ENCODE assay signal across 22 mouse cellular contexts in the genomic region with DNA sequence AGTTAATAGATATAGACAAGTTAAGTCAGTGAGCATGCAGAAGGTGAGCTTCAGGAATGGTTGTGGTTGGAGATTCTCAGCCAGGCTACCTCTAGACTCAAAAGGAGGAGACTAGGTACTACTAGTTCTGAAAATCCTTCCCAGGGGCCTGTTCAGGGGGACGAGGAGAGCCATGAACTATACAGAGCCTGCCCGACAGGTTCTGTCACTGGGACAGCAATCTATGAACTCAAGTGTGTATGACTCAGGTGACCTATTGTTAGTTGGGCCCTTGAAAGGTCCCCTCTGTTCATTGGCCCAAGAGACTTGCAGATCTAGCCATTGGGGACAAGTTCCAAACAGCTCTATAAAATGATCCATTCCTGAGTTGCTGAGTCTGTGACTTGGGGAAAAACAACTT.
A peak's percentile ranks its signal among the peaks of the same experiment; 100 is the strongest.
DNase-seq lines count a peak whose midpoint lies in the region; ATAC-seq and TF ChIP-seq lines count a peak whose summit lies in the region.
"Had no signal": no experiment of that assay in that cellular context is flagged by ENCODE, and none has a peak within 500 bp of the region (broad histone marks: within the 10 kb centered on the region; RNA-seq: fewer than 3 reads in every experiment).

No protein-coding gene starts in this region.

- no peaks in the 10 kb centered on the region for H3K9me3 ChIP-seq in liver, postnatal 0 days (ENCODE audit: low read length)
- H3K9me3 ChIP-seq in liver, embryonic 11.5 days (ENCODE audit: control insufficient read depth, low read length), result no peaks in the 10 kb centered on the region
- no peaks in the 10 kb centered on the region for H3K9me3 ChIP-seq in embryonic facial prominence, embryonic 14.5 days (ENCODE audit: control insufficient read depth, low read length)
- no peaks in the 10 kb centered on the region for H3K9me3 ChIP-seq in lung, embryonic 15.5 days
- H3K9me3 ChIP-seq in stomach, embryonic 15.5 days, result no peaks in the 10 kb centered on the region
- no peaks in the 10 kb centered on the region for H3K9me3 ChIP-seq in forebrain, embryonic 11.5 days (ENCODE audit: control insufficient read depth, low read length)
- no peaks in the 10 kb centered on the region for H3K9me3 ChIP-seq in midbrain, embryonic 14.5 days (ENCODE audit: control insufficient read depth, low read length)
- H3K9me3 ChIP-seq: embryonic facial prominence, embryonic 12.5 days; forebrain, embryonic 15.5 days; G1E; heart, embryonic 13.5 days; hindbrain, embryonic 13.5 days; limb, embryonic 15.5 days; midbrain, embryonic 10.5 days had no signal

- H3K9ac ChIP-seq in liver, postnatal 0 days (replicated peaks), result no peak overlapping the region
- H3K9ac ChIP-seq in liver, embryonic 11.5 days (ENCODE audit: low read depth, low read length), result no peak overlapping the region
- H3K9ac ChIP-seq in embryonic facial prominence, embryonic 14.5 days (ENCODE audit: low read depth, low read length), result no peak overlapping the region
- no peak overlapping the region for H3K9ac ChIP-seq in lung, embryonic 15.5 days
- H3K9ac ChIP-seq in stomach, embryonic 15.5 days, result no peak overlapping the region
- no peak overlapping the region for H3K9ac ChIP-seq in forebrain, embryonic 11.5 days (ENCODE audit: low read length)
- H3K9ac ChIP-seq in midbrain, embryonic 14.5 days (replicated peaks; ENCODE audit: low read length), result no peak overlapping the region
- H3K9ac ChIP-seq: embryonic facial prominence, embryonic 12.5 days; forebrain, embryonic 15.5 days; heart, embryonic 13.5 days; hindbrain, embryonic 13.5 days; limb, embryonic 15.5 days had no signal

- no peak for TF ChIP-seq EP300 in liver, postnatal 0 days (IDR thresholded peaks at IDR 0.05; ENCODE audit: low read depth)

- no peak overlapping the region for H3K4me3 ChIP-seq in liver, postnatal 0 days (ENCODE audit: low read depth, low read length)
- no peak overlapping the region for H3K4me3 ChIP-seq in liver, embryonic 11.5 days (ENCODE audit: low read depth, low read length)
- H3K4me3 ChIP-seq in embryonic facial prominence, embryonic 14.5 days (ENCODE audit: low read depth, low read length), result no peak overlapping the region
- no peak overlapping the region for H3K4me3 ChIP-seq in lung, embryonic 15.5 days
- no peak overlapping the region for H3K4me3 ChIP-seq in stomach, embryonic 15.5 days (replicated peaks)
- no peak overlapping the region for H3K4me3 ChIP-seq in forebrain, embryonic 11.5 days (ENCODE audit: low read depth, low read length)
- H3K4me3 ChIP-seq in midbrain, embryonic 14.5 days (replicated peaks; ENCODE audit: low read depth, low read length), result no peak overlapping the region
- H3K4me3 ChIP-seq: embryonic facial prominence, embryonic 12.5 days; forebrain, embryonic 15.5 days; heart, embryonic 13.5 days; hindbrain, embryonic 13.5 days; limb, embryonic 15.5 days; midbrain, embryonic 10.5 days had no signal

- H3K4me1 ChIP-seq in liver, postnatal 0 days (ENCODE audit: insufficient read depth), result peaks cover 7% of the 10 kb centered on the region
- H3K4me1 ChIP-seq in liver, embryonic 11.5 days (replicated peaks; ENCODE audit: control insufficient read depth, insufficient read depth, low read length), result no peaks in the 10 kb centered on the region
- no peaks in the 10 kb centered on the region for H3K4me1 ChIP-seq in embryonic facial prominence, embryonic 14.5 days (ENCODE audit: control insufficient read depth, insufficient read depth, low read length)
- peaks cover 15% of the 10 kb centered on the region; the same call in 1 of the 2 replicates for H3K4me1 ChIP-seq in lung, embryonic 15.5 days
- H3K4me1 ChIP-seq in stomach, embryonic 15.5 days, result no peaks in the 10 kb centered on the region
- no peaks in the 10 kb centered on the region for H3K4me1 ChIP-seq in forebrain, embryonic 11.5 days (replicated peaks; ENCODE audit: control insufficient read depth, insufficient read depth, low read length)
- H3K4me1 ChIP-seq in midbrain, embryonic 14.5 days (ENCODE audit: control insufficient read depth, insufficient read depth, low read length), result no peaks in the 10 kb centered on the region
- H3K4me1 ChIP-seq: embryonic facial prominence, embryonic 12.5 days; forebrain, embryonic 15.5 days had no signal

- no peak overlapping the region for H3K27ac ChIP-seq in liver, postnatal 0 days (ENCODE audit: low read depth)
- H3K27ac ChIP-seq in liver, embryonic 11.5 days (ENCODE audit: low read depth, low read length), result no peak overlapping the region
- H3K27ac ChIP-seq in embryonic facial prominence, embryonic 14.5 days (replicated peaks; ENCODE audit: low read depth, low read length), result no peak overlapping the region
- peak overlapping the region; percentile 60; the same call in 1 of the 2 replicates for H3K27ac ChIP-seq in lung, embryonic 15.5 days
- H3K27ac ChIP-seq in stomach, embryonic 15.5 days, result no peak overlapping the region
- H3K27ac ChIP-seq in forebrain, embryonic 11.5 days (ENCODE audit: low read depth, low read length), result no peak overlapping the region
- no peak overlapping the region for H3K27ac ChIP-seq in midbrain, embryonic 14.5 days (replicated peaks; ENCODE audit: low read depth, low read length)
- H3K27ac ChIP-seq: embryonic facial prominence, embryonic 12.5 days; forebrain, embryonic 15.5 days; heart, embryonic 13.5 days; hindbrain, embryonic 13.5 days; kidney, postnatal 0 days; midbrain, embryonic 10.5 days had no signal

- peak; percentile 7 for DNase-seq in liver, postnatal 0 days
- DNase-seq in liver, embryonic 11.5 days (ENCODE audit: low spot score), result no peak
- DNase-seq in embryonic facial prominence, embryonic 14.5 days (ENCODE audit: low spot score), result peak; percentile 5
- DNase-seq in forebrain, embryonic 11.5 days (ENCODE audit: low spot score), result no peak
- DNase-seq in midbrain, embryonic 14.5 days, result no peak
- DNase-seq in right cerebral cortex, postnatal 14 days, result no peak
- DNase-seq: adrenal gland, postnatal 10 days; cerebellum, adult 9-11 months; retina, postnatal 1 day; thymus, adult 2 months had no signal

- WGBS in liver, postnatal 0 days (ENCODE audit: insufficient replicate concordance), result 74% methylated on average over 2 of the region's 2 CpGs
- 71% methylated on average over 2 of the region's 2 CpGs for WGBS in liver, embryonic 11.5 days
- 78% methylated on average over 2 of the region's 2 CpGs for WGBS in embryonic facial prominence, embryonic 14.5 days
- WGBS in lung, embryonic 15.5 days, result 61% methylated on average over 2 of the region's 2 CpGs
- 67% methylated on average over 2 of the region's 2 CpGs for whole genome bisulfite sequencing in stomach, embryonic 15.5 days
- WGBS in forebrain, embryonic 11.5 days, result 73% methylated on average over 2 of the region's 2 CpGs
- WGBS in midbrain, embryonic 14.5 days, result 84% methylated on average over 2 of the region's 2 CpGs

- no peak overlapping the region for H3K4me2 ChIP-seq in liver, postnatal 0 days (ENCODE audit: low read depth, low read length)
- H3K4me2 ChIP-seq in liver, embryonic 11.5 days, result no peak overlapping the region
- H3K4me2 ChIP-seq in embryonic facial prominence, embryonic 14.5 days (ENCODE audit: low read depth, low read length), result no peak overlapping the region
- no peak overlapping the region for H3K4me2 ChIP-seq in lung, embryonic 15.5 days
- H3K4me2 ChIP-seq in stomach, embryonic 15.5 days, result no peak overlapping the region
- no peak overlapping the region for H3K4me2 ChIP-seq in forebrain, embryonic 11.5 days (ENCODE audit: low read depth, low read length, severe bottlenecking)
- H3K4me2 ChIP-seq in midbrain, embryonic 14.5 days (ENCODE audit: low read length), result no peak overlapping the region
- H3K4me2 ChIP-seq: embryonic facial prominence, embryonic 12.5 days; forebrain, embryonic 15.5 days; heart, embryonic 13.5 days; hindbrain, embryonic 13.5 days; limb, embryonic 15.5 days had no signal

- no peak for TF ChIP-seq CTCF in liver, postnatal 0 days (IDR thresholded peaks at IDR 0.05; ENCODE audit: low read depth)

- ATAC-seq in liver, postnatal 0 days, result no peak
- no peak for ATAC-seq in liver, embryonic 11.5 days (replicated peaks; ENCODE audit: low FRiP score)
- ATAC-seq in embryonic facial prominence, embryonic 14.5 days (ENCODE audit: low read depth), result no peak
- ATAC-seq in lung, embryonic 15.5 days (ENCODE audit: borderline replicate concordance, extremely low read depth, low FRiP score, low TSS enrichment), result no peak; the same call in 1 of the 2 replicates
- ATAC-seq in stomach, embryonic 15.5 days (ENCODE audit: insufficient read depth, low FRiP score, low read depth), result peak; percentile 52
- no peak for ATAC-seq in forebrain, embryonic 11.5 days (replicated peaks; ENCODE audit: low FRiP score)
- ATAC-seq in midbrain, embryonic 14.5 days (ENCODE audit: low FRiP score, low TSS enrichment), result no peak
- ATAC-seq: activated CD4-positive, CD25-positive, alpha-beta regulatory T cell, adult 4 months; forebrain, embryonic 15.5 days; inflammation-experienced regulatory T-cells, adult 6 months had no signal

- no peaks in the 10 kb centered on the region for H3K27me3 ChIP-seq in liver, postnatal 0 days (ENCODE audit: insufficient read depth, low read length)
- no peaks in the 10 kb centered on the region for H3K27me3 ChIP-seq in liver, embryonic 11.5 days (replicated peaks; ENCODE audit: control insufficient read depth, insufficient read depth, low read length)
- H3K27me3 ChIP-seq in embryonic facial prominence, embryonic 14.5 days (replicated peaks; ENCODE audit: control insufficient read depth, insufficient read depth, low read length), result no peaks in the 10 kb centered on the region
- H3K27me3 ChIP-seq in lung, embryonic 15.5 days, result no peaks in the 10 kb centered on the region
- H3K27me3 ChIP-seq in stomach, embryonic 15.5 days (replicated peaks), result no peaks in the 10 kb centered on the region
- no peaks in the 10 kb centered on the region for H3K27me3 ChIP-seq in forebrain, embryonic 11.5 days (ENCODE audit: control insufficient read depth, insufficient read depth, low read length)
- H3K27me3 ChIP-seq in midbrain, embryonic 14.5 days (ENCODE audit: control insufficient read depth, insufficient read depth, low read length), result no peaks in the 10 kb centered on the region
- H3K27me3 ChIP-seq: embryonic facial prominence, embryonic 12.5 days; forebrain, embryonic 15.5 days; heart, embryonic 13.5 days; hindbrain, embryonic 13.5 days; limb, embryonic 15.5 days had no signal

- no peaks in the 10 kb centered on the region for H3K36me3 ChIP-seq in liver, postnatal 0 days (replicated peaks; ENCODE audit: insufficient read depth, low read length)
- H3K36me3 ChIP-seq in liver, embryonic 11.5 days (ENCODE audit: control insufficient read depth, insufficient read depth, low read length), result no peaks in the 10 kb centered on the region
- no peaks in the 10 kb centered on the region for H3K36me3 ChIP-seq in embryonic facial prominence, embryonic 14.5 days (ENCODE audit: control insufficient read depth, insufficient read depth, low read length)
- H3K36me3 ChIP-seq in lung, embryonic 15.5 days, result no peaks in the 10 kb centered on the region
- H3K36me3 ChIP-seq in stomach, embryonic 15.5 days, result no peaks in the 10 kb centered on the region
- no peaks in the 10 kb centered on the region for H3K36me3 ChIP-seq in forebrain, embryonic 11.5 days (ENCODE audit: control insufficient read depth, insufficient read depth, low read length)
- no peaks in the 10 kb centered on the region for H3K36me3 ChIP-seq in midbrain, embryonic 14.5 days (ENCODE audit: control insufficient read depth, insufficient read depth, low read length)
- H3K36me3 ChIP-seq: embryonic facial prominence, embryonic 12.5 days; forebrain, embryonic 15.5 days; G1E; hindbrain, embryonic 13.5 days; limb, embryonic 15.5 days; midbrain, embryonic 10.5 days had no signal

Comparison
In these comparisons a context has a peak if more than half of its experiments do, and no peak if none do; other contexts are left out.
1. DNase-seq: peak in liver, postnatal 0 days (single experiment) and embryonic facial prominence, embryonic 14.5 days (single experiment); none in liver, embryonic 11.5 days (single experiment), forebrain, embryonic 11.5 days (single experiment), midbrain, embryonic 14.5 days (single experiment) and right cerebral cortex, postnatal 14 days (single experiment).